Mouse (Mus musculus): Measurements from ENCODE around the gene Slc7a14. TPM values are rescaled to one million over a fixed set of nuclear protein-coding genes. Genes with fewer than 3 reads are reported as not detected.
A peak's percentile ranks its signal among the peaks of the same experiment; 100 is the strongest.

The Slc7a14 gene
- polyA plus RNA-seq, 1 experiment from 2014 or later = 0.34 TPM

DNA sequence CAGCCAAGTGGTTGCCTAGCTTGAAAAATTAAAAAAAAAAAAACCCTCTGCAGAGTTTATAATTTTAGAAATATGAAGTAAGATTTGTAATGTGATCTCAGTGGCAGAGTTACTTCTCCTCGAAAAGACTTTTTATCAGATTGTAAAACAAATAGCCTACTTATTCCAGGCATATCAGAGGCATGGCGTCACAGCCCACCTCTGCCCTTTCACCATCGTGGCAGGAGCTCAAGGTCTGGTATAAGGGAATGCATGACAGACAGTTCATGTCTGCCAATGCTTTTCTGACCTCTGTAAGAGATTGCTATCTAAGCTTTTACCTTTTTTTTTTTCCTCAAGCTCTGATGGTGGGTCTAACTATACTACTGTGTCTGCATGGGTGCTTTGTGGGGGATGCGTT is 102.1 kb downstream of the Slc7a14 start:
- peak; percentile 49; the same call in 1 of the 2 replicates for ATAC-seq
- no peak for TF ChIP-seq CTCF (IDR thresholded peaks at IDR 0.05; ENCODE audit: low read depth)
- Histone ChIP-seq H3K4me3 (ENCODE audit: low read depth, low read length) (no peak overlapping the region), H3K4me1 (replicated peaks; ENCODE audit: control insufficient read depth, insufficient read depth, low read length) (no peaks in the 10 kb centered on the region), H3K9ac (ENCODE audit: low read depth, low read length) (no peak overlapping the region), H3K9me3 (ENCODE audit: control insufficient read depth) (no peaks in the 10 kb centered on the region), H3K4me2 (replicated peaks; ENCODE audit: low read depth) (0 out of 2 replicates have a peak overlapping the region, but pooled peaks have one; percentile 46), H3K27ac (ENCODE audit: low read depth, low read length) (no peak overlapping the region), H3K36me3 (ENCODE audit: control insufficient read depth, insufficient read depth) (no peaks in the 10 kb centered on the region), H3K27me3 (replicated peaks; ENCODE audit: control insufficient read depth, insufficient read depth, low read length) (no peaks in the 10 kb centered on the region)
- WGBS = 36% methylated on average over 4 of the region's 4 CpGs

DNA sequence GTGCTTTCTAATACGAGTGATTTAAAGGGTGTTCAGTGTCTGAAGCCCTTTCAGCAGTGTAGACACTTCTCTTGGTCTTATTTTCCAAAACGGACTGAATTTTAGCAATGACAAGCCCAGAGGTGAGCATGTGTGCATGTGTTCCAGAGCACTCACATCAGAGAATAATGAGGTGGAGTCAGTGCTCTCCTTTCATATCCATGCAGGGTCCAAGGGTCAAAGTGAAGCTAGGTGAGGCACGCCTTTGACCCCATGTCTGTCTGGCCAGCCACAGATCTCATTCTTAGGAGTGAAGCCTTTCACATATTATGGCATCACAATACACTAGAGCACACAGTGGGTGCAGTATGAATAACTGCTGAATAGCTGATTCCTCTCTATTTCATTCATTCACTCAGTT is 105.0 kb downstream of the Slc7a14 start:
- Histone ChIP-seq H3K4me1 (replicated peaks; ENCODE audit: control insufficient read depth, insufficient read depth, low read length) (no peaks in the 10 kb centered on the region), H3K9me3 (ENCODE audit: control insufficient read depth) (no peaks in the 10 kb centered on the region), H3K36me3 (ENCODE audit: control insufficient read depth, insufficient read depth) (no peaks in the 10 kb centered on the region), H3K27ac (ENCODE audit: low read depth, low read length) (no peak overlapping the region), H3K27me3 (replicated peaks; ENCODE audit: control insufficient read depth, insufficient read depth, low read length) (no peaks in the 10 kb centered on the region), H3K9ac (ENCODE audit: low read depth, low read length) (no peak overlapping the region), H3K4me2 (replicated peaks; ENCODE audit: low read depth) (no peak overlapping the region), H3K4me3 (ENCODE audit: low read depth, low read length) (no peak overlapping the region)
- no peak for TF ChIP-seq CTCF (IDR thresholded peaks at IDR 0.05; ENCODE audit: low read depth)
- WGBS = 45% methylated on average over 3 of the region's 3 CpGs
- ATAC-seq = no peak

DNA sequence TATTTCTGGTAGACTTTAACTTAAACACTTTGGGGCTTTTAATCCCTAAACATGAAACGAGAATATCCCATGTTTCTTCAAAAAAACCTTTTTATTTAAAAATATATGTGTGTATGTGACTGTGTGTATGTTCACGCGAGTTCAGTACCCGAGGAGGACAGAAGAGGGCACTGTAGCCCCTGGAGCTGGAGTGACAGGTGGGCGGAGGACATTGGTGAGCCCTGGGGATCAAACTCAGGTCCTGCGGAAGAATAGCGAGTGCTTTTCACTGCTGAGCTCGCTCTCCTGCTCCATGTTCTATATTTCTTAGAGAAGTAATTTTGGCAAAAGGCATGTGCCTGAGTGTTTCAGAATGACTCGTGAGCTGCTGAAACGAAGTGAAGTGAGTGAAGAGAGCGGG is 106.2 kb downstream of the Slc7a14 start:
- H3K36me3 ChIP-seq (ENCODE audit: control insufficient read depth, insufficient read depth) = no peaks in the 10 kb centered on the region
- no peaks in the 10 kb centered on the region for H3K4me1 ChIP-seq (replicated peaks; ENCODE audit: control insufficient read depth, insufficient read depth, low read length)
- H3K9ac ChIP-seq (ENCODE audit: low read depth, low read length) = no peak overlapping the region
- no peak overlapping the region for H3K4me2 ChIP-seq (replicated peaks; ENCODE audit: low read depth)
- 88% methylated on average over 11 of the region's 11 CpGs for WGBS
- no peaks in the 10 kb centered on the region for H3K27me3 ChIP-seq (replicated peaks; ENCODE audit: control insufficient read depth, insufficient read depth, low read length)
- H3K27ac ChIP-seq (ENCODE audit: low read depth, low read length) = no peak overlapping the region
- no peaks in the 10 kb centered on the region for H3K9me3 ChIP-seq (ENCODE audit: control insufficient read depth)
- no peak for ATAC-seq
- H3K4me3 ChIP-seq (ENCODE audit: low read depth, low read length) = no peak overlapping the region
- TF ChIP-seq CTCF (IDR thresholded peaks at IDR 0.05; ENCODE audit: low read depth) = no peak

DNA sequence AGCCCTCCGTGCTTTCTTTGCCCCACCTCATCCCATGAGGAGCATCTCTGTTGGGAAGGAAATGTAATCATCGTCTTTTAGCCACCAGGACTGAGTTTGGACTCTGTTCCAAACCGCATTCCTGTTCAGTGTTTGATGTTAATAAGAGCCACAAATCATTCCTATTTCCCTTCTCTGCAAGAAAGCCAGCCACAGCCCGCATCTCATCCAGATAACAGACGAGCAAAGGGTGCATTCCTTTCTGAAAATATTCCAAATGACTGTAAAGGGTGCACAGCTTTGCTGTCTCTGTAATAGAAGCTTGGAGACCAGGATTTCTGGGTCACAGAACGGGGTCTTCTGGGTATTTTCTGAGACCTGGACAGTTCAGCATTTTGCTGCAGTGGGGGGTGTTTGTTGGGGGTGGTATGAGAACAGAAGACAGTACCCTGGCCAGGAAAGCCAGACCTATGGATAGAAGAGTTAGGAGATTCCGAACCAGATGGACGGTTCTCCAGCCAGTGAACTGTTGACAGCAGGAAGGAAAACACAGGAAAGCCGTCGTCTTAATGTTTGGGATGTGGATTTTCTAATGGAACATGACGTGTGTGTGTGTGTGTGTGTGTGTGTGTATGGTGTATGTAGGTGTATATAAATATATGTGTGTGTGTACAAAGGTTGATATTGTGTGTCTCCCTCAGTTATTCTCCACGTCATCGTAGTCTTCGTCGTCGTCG is 110.9 kb downstream of the Slc7a14 start:
- H3K9ac ChIP-seq (ENCODE audit: low read depth, low read length) = no peak overlapping the region
- no peaks in the 10 kb centered on the region for H3K27me3 ChIP-seq (replicated peaks; ENCODE audit: control insufficient read depth, insufficient read depth, low read length)
- ATAC-seq = no peak
- no peak overlapping the region for H3K4me3 ChIP-seq (ENCODE audit: low read depth, low read length)
- H3K27ac ChIP-seq (ENCODE audit: low read depth, low read length) = no peak overlapping the region
- no peak for TF ChIP-seq CTCF (IDR thresholded peaks at IDR 0.05; ENCODE audit: low read depth)
- H3K4me2 ChIP-seq (replicated peaks; ENCODE audit: low read depth) = no peak overlapping the region
- H3K4me1 ChIP-seq (replicated peaks; ENCODE audit: control insufficient read depth, insufficient read depth, low read length) = no peaks in the 10 kb centered on the region
- no peaks in the 10 kb centered on the region for H3K36me3 ChIP-seq (ENCODE audit: control insufficient read depth, insufficient read depth)
- no peaks in the 10 kb centered on the region for H3K9me3 ChIP-seq (ENCODE audit: control insufficient read depth)
- 60% methylated on average over 17 of the region's 17 CpGs for WGBS

DNA sequence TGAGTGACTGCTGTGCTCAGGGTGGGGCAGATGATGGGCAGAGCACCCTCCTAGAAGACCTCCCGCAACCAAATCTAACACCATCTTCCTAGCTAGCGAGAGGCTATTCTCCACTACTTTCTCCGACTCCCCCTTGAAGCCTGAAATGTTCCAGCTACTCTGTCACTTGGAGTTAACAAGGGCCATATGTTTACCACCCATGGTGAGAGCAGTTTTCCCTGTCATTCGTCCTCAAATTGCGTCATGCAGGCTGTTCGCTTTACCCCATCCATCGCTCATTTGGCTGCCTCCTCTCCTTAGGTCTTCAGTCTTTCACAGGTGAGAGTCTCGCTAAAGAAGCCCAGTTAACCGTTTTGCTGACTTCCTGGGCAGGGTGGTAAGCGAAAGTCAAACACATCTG is 118.8 kb downstream of the Slc7a14 start:
- Histone ChIP-seq H3K9me3 (ENCODE audit: control insufficient read depth) (no peaks in the 10 kb centered on the region), H3K4me3 (ENCODE audit: low read depth, low read length) (no peak overlapping the region), H3K27me3 (replicated peaks; ENCODE audit: control insufficient read depth, insufficient read depth, low read length) (no peaks in the 10 kb centered on the region), H3K9ac (ENCODE audit: low read depth, low read length) (no peak overlapping the region), H3K4me2 (replicated peaks; ENCODE audit: low read depth) (no peak overlapping the region), H3K4me1 (replicated peaks; ENCODE audit: control insufficient read depth, insufficient read depth, low read length) (no peaks in the 10 kb centered on the region), H3K36me3 (ENCODE audit: control insufficient read depth, insufficient read depth) (no peaks in the 10 kb centered on the region), H3K27ac (ENCODE audit: low read depth, low read length) (no peak overlapping the region)
- no peak for ATAC-seq
- 56% methylated on average over 10 of the region's 10 CpGs for WGBS
- no peak for TF ChIP-seq CTCF (IDR thresholded peaks at IDR 0.05; ENCODE audit: low read depth)

DNA sequence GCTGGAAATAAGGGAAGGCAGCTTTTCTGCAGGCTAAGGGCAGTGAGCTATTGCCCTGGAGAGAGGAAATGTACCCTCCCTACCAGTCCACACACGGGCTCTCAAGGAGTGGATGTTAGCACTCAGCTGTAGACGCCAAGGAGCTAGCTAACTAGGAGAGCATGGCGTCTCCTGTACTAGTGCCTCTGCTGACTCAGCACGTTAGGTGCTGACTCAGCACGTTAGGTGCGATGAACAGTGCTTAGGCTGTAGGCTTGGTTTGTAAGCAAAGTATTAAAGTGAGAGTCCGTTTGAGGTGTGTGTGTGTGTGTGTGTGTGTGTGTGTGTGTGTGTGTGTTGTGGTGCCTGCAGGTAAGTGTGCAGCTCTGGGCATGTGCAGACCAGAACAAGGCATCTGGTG is 119.8 kb downstream of the Slc7a14 start:
- Histone ChIP-seq H3K27me3 (replicated peaks; ENCODE audit: control insufficient read depth, insufficient read depth, low read length) (no peaks in the 10 kb centered on the region), H3K4me1 (replicated peaks; ENCODE audit: control insufficient read depth, insufficient read depth, low read length) (no peaks in the 10 kb centered on the region), H3K4me3 (ENCODE audit: low read depth, low read length) (no peak overlapping the region), H3K4me2 (replicated peaks; ENCODE audit: low read depth) (no peak overlapping the region), H3K27ac (ENCODE audit: low read depth, low read length) (no peak overlapping the region), H3K9ac (ENCODE audit: low read depth, low read length) (no peak overlapping the region), H3K9me3 (ENCODE audit: control insufficient read depth) (no peaks in the 10 kb centered on the region), H3K36me3 (ENCODE audit: control insufficient read depth, insufficient read depth) (no peaks in the 10 kb centered on the region)
- ATAC-seq = no peak
- WGBS = 94% methylated on average over 7 of the region's 7 CpGs
- TF ChIP-seq CTCF (IDR thresholded peaks at IDR 0.05; ENCODE audit: low read depth) = no peak

All from intestine, postnatal 0 days (tissue).